Mouse (Mus musculus) hematopoietic stem cell, adult 5-6 weeks (primary cell): ENCODE data around the gene Plxna4. TPM values are rescaled to one million over a fixed set of nuclear protein-coding genes. Genes with fewer than 3 reads are reported as not detected.

Experiments used
- ATAC-seq, 2 experiments: fragments of 125-278 bp in 1 of 2; replicated peaks in 1 of 2; 2 replicates each; pipeline ENCODE4 v1.8.0; 2016 to 2017; ENCODE audit warnings: inconsistent platforms in 2 of 2, mild to moderate bottlenecking in 2 of 2, moderate number of reproducible peaks in 2 of 2, low read depth in 1 of 2, moderate TSS enrichment in 1 of 2; ENCODE audit not compliant: low FRiP score in 2 of 2, poor library complexity in 2 of 2, severe bottlenecking in 2 of 2, insufficient read depth in 1 of 2, low TSS enrichment in 1 of 2
- total RNA-seq: library from RNA; stranded (forward); fragments of 172-1452, 232-1000 nt; gene quantifications from 2 replicates; pipeline ENCODE4 v1.2.3, GENCODE M21; 2017

Plxna4 gene
- total RNA-seq, 1 experiment from 2014 or later, result 0.84 TPM

DNA sequence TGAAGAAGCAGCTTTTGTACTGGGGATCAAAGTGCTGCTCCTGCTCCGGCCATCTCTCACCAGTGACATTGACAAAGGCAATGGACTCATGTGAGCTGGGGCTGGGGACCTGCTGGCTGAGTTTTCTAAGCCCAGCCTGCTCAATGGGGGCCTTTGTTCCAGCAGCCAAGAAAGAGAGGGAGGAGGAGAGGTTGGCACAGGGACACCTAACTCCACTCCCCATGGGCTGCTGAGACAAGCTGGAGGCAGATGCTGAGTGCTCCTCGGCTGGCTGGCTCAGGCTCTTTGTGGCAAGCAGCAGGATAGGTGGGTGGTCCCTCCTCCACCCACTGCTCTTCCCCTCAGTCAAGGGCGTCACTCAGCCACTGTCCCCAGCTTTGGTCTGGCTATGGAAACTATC is 326.7 kb downstream of the Plxna4 start:
- ATAC-seq, result no peak

DNA sequence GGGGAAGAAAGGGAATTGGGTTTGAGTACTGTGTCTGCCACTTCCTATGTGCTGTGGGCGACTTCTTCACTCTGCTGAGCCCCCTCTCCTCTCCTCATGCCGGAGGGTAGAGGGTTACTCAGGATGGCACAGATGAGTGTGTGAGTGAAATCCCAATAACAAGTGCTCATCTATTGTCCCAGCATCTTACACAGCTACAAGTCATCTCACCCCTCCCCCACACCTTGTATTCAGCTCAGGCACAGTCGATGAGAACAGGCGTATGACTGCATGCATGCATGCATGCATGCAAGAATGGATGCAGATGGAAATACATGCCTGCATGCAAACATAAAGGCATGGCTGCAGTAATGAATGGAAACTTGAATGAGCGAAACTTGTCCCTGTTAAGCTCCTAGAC is 327.7 kb downstream of the Plxna4 start:
- no peak for ATAC-seq

DNA sequence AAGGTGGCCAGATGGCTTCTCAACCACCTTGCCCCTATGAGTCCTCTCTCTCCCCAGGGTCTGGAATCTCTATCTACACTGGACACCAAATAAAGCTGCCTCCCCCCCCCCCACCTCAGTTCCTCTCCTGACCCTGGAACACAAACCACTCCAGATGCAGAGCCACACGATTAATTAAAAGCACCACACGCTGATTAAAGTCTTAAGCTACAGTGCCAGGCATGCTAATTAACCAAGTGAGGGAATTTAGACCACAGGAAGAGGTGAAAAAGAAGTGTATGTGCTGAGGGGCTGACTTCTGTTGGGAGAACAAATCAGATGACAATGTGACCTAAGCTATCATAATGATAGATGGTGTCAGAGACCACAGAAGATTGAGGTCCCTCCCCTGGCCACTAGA is 332.8 kb downstream of the Plxna4 start:
- no peak for ATAC-seq

DNA sequence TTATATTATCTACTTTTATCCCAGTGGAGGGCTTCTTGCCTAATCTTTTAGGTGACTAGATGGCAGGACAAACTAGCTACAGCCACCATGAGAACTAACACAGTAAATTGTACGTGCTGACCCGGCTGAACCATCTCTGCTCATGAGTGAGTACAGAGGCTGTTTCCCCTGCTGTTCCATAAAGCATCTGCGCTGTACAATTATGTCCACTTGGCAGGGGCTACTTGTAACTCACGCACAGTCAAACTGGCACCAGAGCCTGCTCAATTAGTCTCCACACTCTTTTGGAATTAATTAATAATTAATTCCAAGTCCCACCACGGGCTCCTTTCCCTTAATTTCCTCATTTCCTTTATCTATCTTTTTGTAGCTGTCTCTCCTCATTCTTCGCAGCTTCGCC is 335.8 kb downstream of the Plxna4 start:
- ATAC-seq, result no peak

DNA sequence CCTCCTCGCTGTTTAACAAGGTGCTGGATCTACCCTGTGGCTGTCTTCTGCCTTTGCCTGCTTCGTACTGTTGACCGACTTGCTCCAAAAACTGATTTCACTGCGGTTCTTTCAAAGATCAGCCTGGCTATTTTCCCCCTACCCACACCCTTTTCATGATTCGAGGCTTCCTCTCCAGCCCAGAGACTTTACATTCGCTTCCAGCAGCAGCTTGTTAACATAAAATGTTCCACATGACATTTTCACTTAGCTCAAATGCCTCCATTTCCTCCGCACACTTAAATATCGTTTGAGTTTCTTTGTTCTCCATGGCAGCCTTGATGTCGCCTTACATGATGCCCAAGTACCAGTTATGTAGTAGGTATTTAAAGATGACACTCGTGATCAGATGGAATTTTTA is 336.3 kb downstream of the Plxna4 start:
- no peak for ATAC-seq

DNA sequence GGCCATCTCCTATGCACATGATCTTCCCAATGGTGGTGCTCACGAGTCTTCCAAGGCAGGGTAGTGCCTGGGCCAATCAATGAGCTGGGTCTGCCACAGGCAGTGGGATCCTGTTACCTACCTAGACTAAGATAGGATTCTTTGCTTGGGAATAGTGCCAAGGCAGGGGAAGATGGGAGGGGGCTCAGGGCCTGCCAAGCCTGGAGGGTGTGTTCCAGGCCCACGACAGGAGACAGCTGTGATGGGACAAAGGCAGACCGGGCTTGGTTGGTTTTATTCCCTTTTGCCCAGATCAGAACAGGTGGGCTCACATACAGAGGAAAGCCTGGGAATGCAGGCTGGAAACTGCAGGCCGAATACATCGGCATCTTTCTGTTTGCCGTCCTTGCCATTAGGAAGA is 342.0 kb downstream of the Plxna4 start:
- no peak for ATAC-seq

DNA sequence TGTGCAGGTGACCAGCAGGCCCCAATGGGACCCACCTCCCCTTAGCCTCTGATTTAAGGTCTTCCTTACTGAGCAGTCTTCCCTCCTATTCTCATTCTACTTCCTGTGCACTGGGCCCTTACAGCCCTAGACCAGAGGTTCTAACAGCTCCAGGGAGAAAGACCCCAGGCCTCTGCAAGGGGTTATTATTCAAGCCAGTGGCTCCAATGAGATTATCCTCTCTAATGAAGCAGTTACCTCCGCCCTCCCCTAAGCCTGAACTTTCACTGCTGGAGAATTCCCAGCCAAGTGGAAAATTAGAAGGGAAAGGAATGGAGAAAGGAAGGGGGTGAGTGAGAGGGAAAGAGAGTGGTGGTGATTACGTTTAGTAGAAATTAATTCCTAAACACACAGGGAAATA is 345.0 kb downstream of the Plxna4 start:
- no peak for ATAC-seq

DNA sequence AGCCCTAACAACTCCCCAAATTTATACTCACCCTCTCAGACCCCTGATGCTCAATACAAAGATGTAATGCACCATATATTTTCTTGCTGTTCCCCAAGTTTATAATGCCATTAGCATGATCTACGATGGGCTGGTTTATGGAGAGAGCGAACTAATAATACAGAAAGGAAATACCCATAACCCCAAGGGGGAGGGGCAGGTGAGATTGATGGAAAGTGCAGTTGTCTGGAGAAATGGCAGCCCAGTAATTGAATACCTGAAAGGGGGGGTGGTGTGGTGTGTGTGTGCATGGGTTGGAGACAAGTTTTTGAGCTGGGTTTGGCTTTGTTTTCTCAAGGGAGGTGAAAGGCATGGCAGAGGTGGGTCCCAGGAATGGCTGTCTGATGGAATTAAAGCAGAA is 356.6 kb downstream of the Plxna4 start:
- ATAC-seq, result no peak

DNA sequence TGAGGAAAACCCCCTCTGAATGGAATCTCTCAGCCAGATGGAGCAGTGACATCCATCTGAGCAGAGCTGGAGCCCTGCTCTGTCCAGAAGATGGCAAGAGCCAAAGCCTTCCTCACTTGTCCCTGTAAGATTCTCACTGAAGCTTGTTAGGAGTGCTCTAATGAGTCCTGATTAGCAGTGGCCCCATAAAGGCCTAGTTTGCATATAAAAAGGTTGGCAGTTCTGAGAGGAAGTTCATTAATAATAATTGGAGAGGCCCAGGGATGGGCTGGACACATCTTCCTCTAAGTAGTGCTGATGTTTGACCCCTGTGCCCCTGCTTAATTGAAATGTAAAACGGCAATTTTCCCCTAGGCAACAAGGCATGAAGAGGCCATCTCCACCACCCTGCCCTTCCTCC is 361.4 kb downstream of the Plxna4 start:
- no peak for ATAC-seq

DNA sequence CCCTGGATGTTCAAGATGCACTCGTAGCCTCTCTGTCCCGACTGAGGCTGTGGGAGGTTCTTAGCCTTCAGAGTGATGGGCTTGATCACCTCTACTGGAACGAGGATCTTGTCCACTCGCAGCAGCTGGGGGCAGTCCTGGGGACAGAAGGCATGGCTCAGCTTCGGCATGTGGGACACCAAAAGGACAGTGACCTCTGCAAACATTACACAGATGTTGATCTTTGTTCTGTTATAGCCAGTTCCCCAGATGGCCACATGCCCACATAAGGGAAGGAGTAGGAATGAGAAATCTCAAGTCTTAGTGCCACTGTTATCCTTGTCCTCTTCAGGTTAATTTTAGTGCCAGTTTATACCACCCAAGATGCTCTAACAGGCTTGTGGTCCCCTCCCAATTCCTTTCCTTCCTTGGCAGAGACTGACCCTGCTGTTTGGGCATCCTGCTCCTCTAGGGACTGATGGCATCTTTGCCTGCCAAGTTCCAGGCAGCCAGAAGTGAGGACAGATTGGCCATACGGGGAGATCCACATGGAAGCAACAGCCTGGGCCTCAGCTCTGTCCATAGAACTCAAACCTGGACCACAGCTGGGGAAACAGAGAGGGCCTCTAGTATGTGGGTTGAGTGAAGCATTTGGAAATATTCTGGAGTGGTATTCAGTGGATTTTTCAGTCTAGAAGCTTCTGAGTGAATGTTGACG is 363.8 kb downstream of the Plxna4 start:
- ATAC-seq, result no peak

DNA sequence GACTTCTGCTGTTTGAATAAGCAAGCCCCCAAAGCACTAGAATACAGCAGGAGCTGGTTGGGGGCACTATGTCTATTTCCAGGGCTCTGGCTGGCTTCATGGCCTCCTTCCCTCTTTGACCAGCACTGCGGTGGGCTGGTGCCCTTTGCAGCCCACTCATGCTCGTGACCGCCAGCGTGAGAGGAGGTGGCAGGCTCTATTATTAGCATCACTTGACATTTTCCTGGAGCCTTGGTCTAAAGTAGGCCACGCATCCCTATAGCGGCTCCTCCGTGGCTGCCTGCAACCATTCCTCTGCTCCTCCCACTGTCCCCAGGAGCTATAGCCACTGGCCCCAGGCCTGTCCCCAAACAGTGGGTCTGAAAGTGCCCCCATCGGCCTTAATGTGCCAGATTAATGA is 367.2 kb downstream of the Plxna4 start:
- no peak for ATAC-seq

DNA sequence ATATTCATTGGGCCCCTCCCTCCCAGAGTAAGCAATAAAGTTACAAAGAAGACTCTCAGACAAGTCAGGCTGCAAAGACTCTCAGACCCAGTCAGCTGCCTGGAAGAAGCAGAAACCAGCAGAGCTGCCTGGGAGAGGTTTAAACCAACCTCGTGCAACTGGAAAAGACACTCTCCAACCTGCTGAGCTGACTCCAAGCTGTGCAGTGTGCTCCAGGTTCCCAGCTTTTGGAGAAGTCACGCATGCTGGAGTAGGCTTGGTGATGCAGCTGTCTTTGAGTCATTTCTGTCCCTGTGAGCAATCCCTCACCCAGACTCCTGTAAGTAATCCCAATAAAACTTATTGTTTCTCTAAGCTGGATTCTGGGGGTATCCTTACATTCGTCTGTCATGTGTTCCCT is 369.4 kb downstream of the Plxna4 start:
- ATAC-seq, result no peak

DNA sequence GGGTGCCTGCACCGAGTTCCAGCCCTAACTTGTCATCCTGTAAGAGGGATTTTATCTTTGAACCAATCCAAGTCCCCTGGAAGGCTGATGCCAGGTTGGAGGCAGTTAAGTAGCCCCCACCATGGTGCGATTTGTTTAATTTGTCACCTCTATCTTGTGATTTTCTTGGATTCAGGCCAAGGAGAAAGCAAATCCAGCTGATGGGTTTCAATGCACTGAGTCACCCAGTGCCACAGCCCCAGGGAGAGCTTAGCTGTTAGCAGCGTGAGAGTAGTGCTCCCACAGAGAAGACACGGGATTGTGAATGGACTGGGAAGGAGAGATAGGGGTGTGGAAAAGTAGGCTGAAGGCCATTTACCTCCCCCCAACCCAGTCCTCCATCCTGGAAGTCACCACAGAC is 375.6 kb downstream of the Plxna4 start:
- no peak for ATAC-seq

DNA sequence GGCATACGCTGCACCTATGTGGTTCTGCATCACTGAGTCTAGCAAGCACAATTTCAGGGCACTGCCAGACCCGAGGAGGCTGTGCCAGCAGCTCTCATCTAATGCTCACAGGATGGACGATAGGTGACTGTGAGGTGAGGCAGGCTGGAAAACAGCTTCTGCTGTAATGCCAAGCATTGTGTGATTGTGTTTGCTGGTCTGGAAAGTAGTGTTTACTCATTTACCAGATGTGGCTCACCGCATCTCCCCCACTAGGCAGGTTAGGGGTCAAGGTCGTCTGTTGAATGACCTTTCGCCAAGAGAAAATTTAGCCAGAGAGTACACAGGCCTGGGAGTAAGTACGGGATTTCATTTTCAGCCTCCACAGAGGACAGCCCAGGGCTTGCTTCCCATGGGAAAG is 377.9 kb downstream of the Plxna4 start:
- ATAC-seq, result no peak

DNA sequence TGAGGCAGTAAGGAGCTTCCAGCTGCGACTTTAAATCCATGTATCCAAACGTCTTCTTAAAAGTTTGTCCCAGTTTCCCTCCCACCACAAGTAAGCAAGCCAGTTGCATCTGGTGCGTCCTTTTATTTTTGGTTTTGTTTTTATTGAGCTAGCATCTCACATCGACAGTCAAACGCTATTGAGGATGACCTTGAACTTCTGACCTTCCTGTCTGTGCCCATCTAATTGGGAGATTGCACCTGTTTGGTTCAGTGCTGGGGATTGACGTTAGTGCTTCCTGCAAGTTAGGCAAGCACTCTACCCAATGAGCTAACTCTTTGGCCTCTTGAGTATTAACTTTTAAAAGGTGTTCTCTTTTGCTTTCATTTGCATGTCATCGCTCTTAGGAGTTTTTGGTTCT is 379.0 kb downstream of the Plxna4 start:
- no peak for ATAC-seq

DNA sequence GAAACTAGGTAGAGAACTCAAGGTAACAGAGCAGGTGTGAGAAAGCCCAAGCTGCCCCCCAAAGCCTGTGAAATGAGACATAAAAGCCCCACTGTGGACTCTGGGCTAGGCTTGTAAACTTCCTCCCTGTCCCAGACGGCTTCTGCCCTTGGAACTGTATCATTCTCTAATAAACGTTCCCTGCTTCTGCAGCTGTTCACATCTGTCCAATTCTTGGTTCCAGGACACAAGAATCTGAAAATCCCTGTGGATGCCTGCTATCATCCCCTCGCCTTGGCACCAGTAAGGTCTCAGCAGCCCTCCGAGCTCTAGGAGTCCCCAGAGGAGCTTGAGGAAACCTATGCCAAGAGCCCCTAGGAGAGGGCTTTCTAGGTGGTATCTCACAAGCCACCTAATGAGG is 383.7 kb downstream of the Plxna4 start:
- ATAC-seq, result no peak

DNA sequence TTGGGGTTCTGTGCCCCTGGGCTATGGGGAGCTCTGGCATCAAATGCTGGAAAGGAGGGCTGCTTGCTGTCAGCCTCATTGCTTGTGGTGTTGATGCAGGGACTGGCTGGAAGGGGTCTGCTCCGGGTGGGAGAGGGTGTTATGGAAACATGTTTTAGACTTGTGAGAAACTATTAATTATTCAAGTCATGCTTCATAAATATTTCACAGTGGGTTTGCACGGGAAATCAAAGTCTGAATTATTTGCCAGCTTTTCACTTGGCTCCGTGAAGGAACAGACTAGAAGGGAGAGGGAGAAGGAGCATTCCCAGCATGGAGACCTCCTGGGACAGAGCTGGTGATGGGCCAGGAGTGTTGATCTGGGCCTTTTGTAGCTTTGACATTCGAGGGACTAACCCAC is 384.6 kb downstream of the Plxna4 start:
- no peak for ATAC-seq

DNA sequence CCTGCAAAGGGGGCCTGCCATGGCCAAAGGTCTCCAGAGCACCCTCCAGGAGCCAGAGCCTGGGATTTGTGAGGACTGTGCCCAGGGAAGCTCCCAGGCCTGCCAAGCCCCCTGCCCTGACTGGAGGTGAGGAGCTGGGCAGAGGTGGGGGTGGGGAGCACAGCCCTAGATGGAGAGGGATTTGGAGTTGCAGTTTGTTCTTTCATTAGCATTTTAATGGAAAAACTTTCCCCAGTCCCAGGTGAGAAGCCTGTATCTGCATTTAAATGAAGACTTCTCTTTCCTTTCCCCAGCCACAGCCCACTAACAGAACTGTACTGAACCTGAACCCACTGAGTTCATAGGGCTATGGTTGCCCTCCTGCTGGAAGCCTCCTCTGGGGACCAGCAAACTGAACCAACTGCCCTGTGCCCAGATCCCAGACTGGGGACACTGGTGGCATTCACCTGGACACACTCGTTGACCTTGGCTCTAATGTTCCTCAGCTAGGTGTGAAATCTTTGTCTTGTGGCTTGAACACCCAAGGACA is 385.3 kb downstream of the Plxna4 start:
- ATAC-seq, result no peak

DNA sequence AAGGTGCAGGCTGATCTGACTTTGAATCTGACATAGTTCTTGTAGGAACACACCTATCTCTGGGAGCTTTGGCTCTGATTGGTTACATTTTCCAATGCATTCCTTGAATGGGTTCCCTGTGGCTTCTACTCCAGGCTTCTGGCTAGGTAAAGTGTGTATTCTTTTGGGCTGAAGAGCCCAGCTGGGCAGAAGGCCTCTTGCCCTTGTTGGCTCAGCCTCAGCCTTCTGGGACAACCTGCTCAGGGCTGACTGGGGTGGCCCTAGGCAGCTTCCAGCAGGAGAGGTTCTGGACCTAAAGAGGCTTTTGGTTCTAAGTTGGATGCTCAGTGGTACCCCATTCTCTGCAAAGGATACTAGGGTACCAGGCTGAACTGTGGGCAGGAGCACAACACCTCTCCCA is 386.5 kb downstream of the Plxna4 start:
- no peak for ATAC-seq
